Mouse (Mus musculus): Measurements from ENCODE around the gene Kdm5a. TPM values are rescaled to one million over a fixed set of nuclear protein-coding genes. Genes with fewer than 3 reads are reported as not detected.

Kdm5a gene
- polyA plus RNA-seq, 1 experiment from 2014 or later = 29.4 TPM

- ATAC-seq (ENCODE audit: extremely low read depth, insufficient number of reproducible peaks, low FRiP score, low TSS enrichment) = no peak
- Histone ChIP-seq H3K4me2 (no peak overlapping the region), H3K4me1 (peaks cover 22% of the 10 kb centered on the region), H3K9me3 (no peaks in the 10 kb centered on the region), H3K27me3 (replicated peaks) (no peaks in the 10 kb centered on the region), H3K9ac (no peak overlapping the region), H3K4me3 (no peak overlapping the region), H3K27ac (replicated peaks) (no peak overlapping the region), H3K36me3 (peaks cover 7% of the 10 kb centered on the region)
- WGBS = 90% methylated on average over 2 of the region's 2 CpGs
These were observed 1.8 kb upstream of the Kdm5a start for GRCm38 (mm10) chr6:120362124-120362523.

DNA sequence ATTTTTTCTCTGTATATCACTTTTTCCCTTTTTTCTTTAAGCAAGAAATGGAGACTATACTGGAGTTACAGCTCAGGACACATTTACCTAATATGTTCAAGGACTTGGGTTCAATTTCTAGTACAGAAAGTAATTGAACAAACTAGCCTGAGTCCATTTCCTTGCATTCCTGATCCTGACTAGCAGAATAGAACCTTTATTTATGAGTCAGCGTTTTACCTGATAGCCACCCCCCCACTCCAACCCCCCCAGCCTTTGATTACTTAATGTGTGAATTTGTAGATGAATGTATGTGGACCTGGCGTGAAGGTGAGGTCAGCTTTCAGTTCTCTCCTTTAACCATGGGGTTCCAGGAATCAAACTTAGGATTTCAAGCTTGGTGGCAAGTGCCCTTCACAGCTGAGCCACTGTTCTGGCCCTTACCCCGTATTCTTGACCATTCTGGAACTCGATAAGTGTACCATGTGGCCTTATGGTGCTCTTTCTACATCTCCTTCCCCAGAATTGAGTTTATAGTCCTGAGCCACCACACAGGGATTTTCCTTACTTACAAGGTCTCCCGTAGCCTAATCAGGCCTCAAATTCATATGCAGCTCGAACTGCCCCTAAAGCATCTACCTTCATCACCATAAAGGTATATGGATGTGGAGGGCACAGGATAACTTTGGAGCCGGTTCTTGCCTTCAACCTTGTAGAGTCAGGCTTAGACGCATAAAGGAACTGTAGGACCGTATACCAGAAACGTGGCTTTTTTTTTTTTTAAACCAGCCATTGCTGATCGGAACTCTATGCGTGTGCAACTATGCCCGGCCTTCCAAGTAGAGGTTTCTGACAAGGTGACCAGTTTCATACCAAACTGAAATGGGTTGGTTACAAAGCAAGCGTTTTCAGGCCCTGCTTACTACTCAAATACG is 893 bp upstream of the Kdm5a start:
- H3K36me3 ChIP-seq = peaks cover 16% of the 10 kb centered on the region
- WGBS = 21% methylated on average over 15 of the region's 15 CpGs
- peak overlapping the region; percentile 97 for H3K27ac ChIP-seq (replicated peaks)
- no peaks in the 10 kb centered on the region for H3K27me3 ChIP-seq (replicated peaks)
- H3K9ac ChIP-seq = peak overlapping the region; percentile 93
- ATAC-seq (ENCODE audit: extremely low read depth, insufficient number of reproducible peaks, low FRiP score, low TSS enrichment) = no peak
- H3K4me2 ChIP-seq = peak overlapping the region; percentile 92
- H3K4me1 ChIP-seq = peaks cover 22% of the 10 kb centered on the region
- H3K9me3 ChIP-seq = no peaks in the 10 kb centered on the region
- peak overlapping the region; percentile 82 for H3K4me3 ChIP-seq

- Histone ChIP-seq H3K9ac (peak overlapping the region; percentile 93), H3K27ac (replicated peaks) (peak overlapping the region; percentile 97), H3K4me2 (peak overlapping the region; percentile 92), H3K4me3 (peak overlapping the region; percentile 82), H3K9me3 (no peaks in the 10 kb centered on the region), H3K36me3 (peaks cover 31% of the 10 kb centered on the region), H3K27me3 (replicated peaks) (no peaks in the 10 kb centered on the region), H3K4me1 (peaks cover 22% of the 10 kb centered on the region)
- ATAC-seq (ENCODE audit: extremely low read depth, insufficient number of reproducible peaks, low FRiP score, low TSS enrichment) = 0 out of 2 replicates have a peak, but pooled peaks have one; percentile 24
- WGBS = under 1% methylated on average over 31 of the region's 31 CpGs
These were observed 590 bp downstream of the Kdm5a start for GRCm38 (mm10) chr6:120364523-120364905.

DNA sequence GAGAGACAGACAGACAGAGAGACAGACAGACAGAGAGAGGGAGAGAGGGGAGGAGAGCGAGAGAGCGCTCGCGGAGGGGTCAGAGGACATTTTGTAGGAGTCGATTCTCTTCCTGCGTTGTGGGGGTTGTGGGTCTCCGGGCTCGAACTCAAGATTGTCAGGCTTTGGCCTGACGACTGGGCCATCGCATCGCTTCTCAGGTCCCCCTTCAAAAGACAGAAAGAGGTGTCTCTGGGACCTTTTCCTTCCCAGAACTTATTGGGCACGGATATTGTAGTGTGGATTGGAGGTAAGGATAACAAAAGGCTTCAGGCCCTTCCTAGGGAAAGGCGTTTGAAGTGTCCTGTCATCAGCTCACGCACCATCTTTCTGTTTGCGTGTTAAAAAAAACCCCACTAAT is 1.1 kb downstream of the Kdm5a start:
- Histone ChIP-seq H3K4me1 (peaks cover 22% of the 10 kb centered on the region), H3K9ac (peak overlapping the region; percentile 93), H3K4me3 (peak overlapping the region; percentile 82), H3K27ac (replicated peaks) (peak overlapping the region; percentile 97), H3K36me3 (peaks cover 36% of the 10 kb centered on the region), H3K4me2 (peak overlapping the region; percentile 92), H3K9me3 (no peaks in the 10 kb centered on the region), H3K27me3 (replicated peaks) (no peaks in the 10 kb centered on the region)
- 2% methylated on average over 15 of the region's 15 CpGs for WGBS
- no peak for ATAC-seq (ENCODE audit: extremely low read depth, insufficient number of reproducible peaks, low FRiP score, low TSS enrichment)

GRCm38 (mm10) chr6:120376736-120377135 is 12.8 kb downstream of the Kdm5a start:
- H3K36me3 ChIP-seq = peaks cover 91% of the 10 kb centered on the region
- no peak overlapping the region for H3K9ac ChIP-seq
- no peak overlapping the region for H3K4me2 ChIP-seq
- no peak for ATAC-seq (ENCODE audit: extremely low read depth, insufficient number of reproducible peaks, low FRiP score, low TSS enrichment)
- no peaks in the 10 kb centered on the region for H3K27me3 ChIP-seq (replicated peaks)
- no peaks in the 10 kb centered on the region for H3K9me3 ChIP-seq
- no peak overlapping the region for H3K27ac ChIP-seq (replicated peaks)
- H3K4me1 ChIP-seq = no peaks in the 10 kb centered on the region
- WGBS = 82% methylated on average over 2 of the region's 2 CpGs
- no peak overlapping the region for H3K4me3 ChIP-seq

- H3K36me3 ChIP-seq = peaks cover 90% of the 10 kb centered on the region
- ATAC-seq (ENCODE audit: extremely low read depth, insufficient number of reproducible peaks, low FRiP score, low TSS enrichment) = no peak
- no peaks in the 10 kb centered on the region for H3K4me1 ChIP-seq
- H3K4me2 ChIP-seq = no peak overlapping the region
- H3K9ac ChIP-seq = no peak overlapping the region
- no peaks in the 10 kb centered on the region for H3K27me3 ChIP-seq (replicated peaks)
- 63% methylated on average over 3 of the region's 3 CpGs for whole genome bisulfite sequencing
- no peaks in the 10 kb centered on the region for H3K9me3 ChIP-seq
- H3K27ac ChIP-seq (replicated peaks) = no peak overlapping the region
- no peak overlapping the region for H3K4me3 ChIP-seq
These were observed 26.1 kb downstream of the Kdm5a start for GRCm38 (mm10) chr6:120390054-120390453.

- no peak overlapping the region for H3K4me2 ChIP-seq
- H3K4me1 ChIP-seq = no peaks in the 10 kb centered on the region
- no peak for ATAC-seq (ENCODE audit: extremely low read depth, insufficient number of reproducible peaks, low FRiP score, low TSS enrichment)
- H3K36me3 ChIP-seq = peaks cover 93% of the 10 kb centered on the region
- H3K27ac ChIP-seq (replicated peaks) = no peak overlapping the region
- H3K27me3 ChIP-seq (replicated peaks) = no peaks in the 10 kb centered on the region
- WGBS = 87% methylated on average over 2 of the region's 2 CpGs
- H3K4me3 ChIP-seq = no peak overlapping the region
- H3K9me3 ChIP-seq = no peaks in the 10 kb centered on the region
- no peak overlapping the region for H3K9ac ChIP-seq
These were observed 28.9 kb downstream of the Kdm5a start for GRCm38 (mm10) chr6:120392811-120393210.

DNA sequence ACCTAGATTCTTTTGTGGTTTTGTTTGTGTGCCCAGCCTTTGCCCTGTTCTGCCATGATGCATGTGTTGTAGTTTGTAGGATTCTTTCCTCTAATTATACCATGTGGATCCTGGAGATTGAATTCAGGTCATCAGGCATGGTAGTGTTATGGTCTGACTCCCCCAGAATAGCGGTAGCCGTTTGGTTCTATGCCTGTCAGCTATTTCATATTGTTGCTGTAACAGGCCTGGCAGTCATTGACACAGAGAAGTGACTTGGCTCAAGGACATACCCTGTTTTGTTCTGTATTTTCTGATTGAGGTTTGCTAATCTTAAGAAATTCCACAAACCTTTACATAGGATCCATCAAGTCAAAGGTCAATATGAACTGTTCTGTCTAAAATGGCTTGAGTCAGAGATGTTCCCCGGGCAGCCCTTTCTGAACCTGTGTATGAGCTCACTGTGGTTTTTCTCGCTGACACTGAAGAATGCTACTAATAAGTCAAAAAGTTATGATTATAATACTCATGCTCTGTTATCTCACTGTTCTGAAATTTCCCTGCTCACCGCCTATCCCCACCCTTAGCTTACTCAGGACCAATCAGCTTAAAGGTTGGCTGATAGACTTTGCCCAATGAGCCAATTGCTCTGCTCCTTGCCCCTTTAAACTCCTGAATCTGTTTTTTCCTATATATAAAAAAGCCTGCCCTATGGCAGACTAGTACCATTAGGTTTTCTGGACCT is 31.9 kb downstream of the Kdm5a start:
- Histone ChIP-seq H3K4me2 (no peak overlapping the region), H3K4me1 (no peaks in the 10 kb centered on the region), H3K4me3 (no peak overlapping the region), H3K27ac (replicated peaks) (no peak overlapping the region), H3K36me3 (peaks cover 93% of the 10 kb centered on the region), H3K27me3 (replicated peaks) (no peaks in the 10 kb centered on the region), H3K9me3 (no peaks in the 10 kb centered on the region), H3K9ac (no peak overlapping the region)
- 95% methylated on average over 5 of the region's 5 CpGs for WGBS
- no peak for ATAC-seq (ENCODE audit: extremely low read depth, insufficient number of reproducible peaks, low FRiP score, low TSS enrichment)

DNA sequence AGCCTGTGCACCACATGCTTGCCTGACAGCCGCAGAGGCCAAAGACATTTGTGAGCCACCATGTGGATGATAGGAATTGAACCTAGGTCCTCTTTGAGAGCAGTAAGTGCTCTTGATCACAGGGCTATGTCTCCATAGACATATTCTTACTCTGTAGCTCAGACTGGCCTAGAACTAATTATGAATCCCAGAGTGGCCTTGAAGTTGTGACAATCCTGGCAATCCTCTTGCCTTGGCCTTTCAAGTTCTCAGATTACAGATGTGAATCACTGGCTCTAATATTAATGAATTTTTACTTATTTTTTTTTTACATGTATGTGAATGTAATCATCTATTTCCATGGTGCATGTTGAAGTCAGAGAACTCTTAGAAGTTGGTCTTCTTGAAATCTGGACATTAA is 40.0 kb downstream of the Kdm5a start:
- no peak for ATAC-seq (ENCODE audit: extremely low read depth, insufficient number of reproducible peaks, low FRiP score, low TSS enrichment)
- 89% methylated on average over 1 of the region's 1 CpGs for WGBS
- Histone ChIP-seq H3K4me2 (no peak overlapping the region), H3K4me1 (no peaks in the 10 kb centered on the region), H3K9ac (no peak overlapping the region), H3K36me3 (peaks cover 91% of the 10 kb centered on the region), H3K27ac (replicated peaks) (no peak overlapping the region), H3K4me3 (no peak overlapping the region), H3K27me3 (replicated peaks) (no peaks in the 10 kb centered on the region), H3K9me3 (no peaks in the 10 kb centered on the region)

GRCm38 (mm10) chr6:120438161-120438560 is 74.2 kb downstream of the Kdm5a start:
- H3K9ac ChIP-seq = no peak overlapping the region
- H3K36me3 ChIP-seq = peaks cover 83% of the 10 kb centered on the region
- no peak overlapping the region for H3K27ac ChIP-seq (replicated peaks)
- ATAC-seq (ENCODE audit: extremely low read depth, insufficient number of reproducible peaks, low FRiP score, low TSS enrichment) = no peak
- no peaks in the 10 kb centered on the region for H3K27me3 ChIP-seq (replicated peaks)
- no peak overlapping the region for H3K4me3 ChIP-seq
- WGBS = 83% methylated on average over 3 of the region's 3 CpGs
- no peaks in the 10 kb centered on the region for H3K9me3 ChIP-seq
- H3K4me1 ChIP-seq = peaks cover 8% of the 10 kb centered on the region
- H3K4me2 ChIP-seq = no peak overlapping the region

DNA sequence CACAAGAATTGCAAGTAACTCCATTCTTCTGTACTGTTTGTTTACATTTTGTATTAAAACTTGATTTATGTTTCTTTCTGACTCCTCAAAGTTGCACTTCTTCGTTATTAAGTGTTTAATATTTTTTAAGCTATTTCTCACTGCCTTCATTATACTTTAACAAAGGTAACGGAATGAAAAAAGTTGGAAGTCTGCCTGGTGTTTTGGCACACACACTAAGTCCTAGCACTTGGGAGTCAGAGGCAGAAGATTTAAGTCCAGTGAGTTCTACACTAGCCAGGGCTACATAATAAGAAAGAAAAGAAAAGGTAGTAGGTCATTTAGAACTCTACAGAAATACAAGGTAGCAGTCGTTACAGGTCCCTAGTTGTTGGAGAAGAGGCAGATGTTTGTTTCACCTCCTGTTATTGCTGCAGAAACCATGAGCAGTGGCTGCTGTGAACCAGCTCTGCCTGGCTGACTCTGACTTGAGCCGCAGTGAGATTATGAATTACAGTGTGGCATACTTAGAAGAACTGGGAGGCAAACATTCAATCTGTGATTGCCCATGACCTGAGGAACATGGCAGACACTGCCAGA is 78.3 kb downstream of the Kdm5a start:
- WGBS = 83% methylated on average over 4 of the region's 4 CpGs
- Histone ChIP-seq H3K27me3 (replicated peaks) (no peaks in the 10 kb centered on the region), H3K9me3 (no peaks in the 10 kb centered on the region), H3K9ac (no peak overlapping the region), H3K27ac (replicated peaks) (0 out of 2 replicates have a peak overlapping the region, but pooled peaks have one; percentile 60), H3K4me3 (no peak overlapping the region), H3K4me1 (peaks cover 17% of the 10 kb centered on the region), H3K4me2 (no peak overlapping the region), H3K36me3 (peaks cover 61% of the 10 kb centered on the region)
- ATAC-seq (ENCODE audit: extremely low read depth, insufficient number of reproducible peaks, low FRiP score, low TSS enrichment) = no peak
